Mouse (Mus musculus) E14TG2a.4 (cell line): ENCODE results near the gene Tubg2.
A peak's percentile ranks its signal among the peaks of the same experiment; 100 is the strongest.

Source experiments
- H3K27me3 ChIP-seq: 2 replicates; pipeline ENCODE4 v1.6.1; 2014; ENCODE audit warnings: low read length, control low read depth; ENCODE audit not compliant: insufficient read depth
- H3K36me3 ChIP-seq: 2 replicates; pipeline ENCODE4 v1.6.1; 2014; ENCODE audit warnings: low read length, control low read depth; ENCODE audit not compliant: insufficient read depth
- H3K4me1 ChIP-seq: replicated peaks from 2 replicates; pipeline ENCODE4 v1.6.1; 2014; ENCODE audit warnings: low read depth, low read length, control low read depth
- H3K4me3 ChIP-seq: replicated peaks from 2 replicates; pipeline ENCODE4 v1.5.1; 2014; ENCODE audit warnings: mild to moderate bottlenecking, low read length
- H3K9me3 ChIP-seq: 2 replicates; pipeline ENCODE4 v1.6.1; 2014; ENCODE audit warnings: low read length, control low read depth
- CTCF ChIP-seq: conservative IDR thresholded peaks from 2 replicates; pipeline ENCODE4 v1.5.1; 2014; ENCODE audit warnings: low read length
- NANOG ChIP-seq: IDR thresholded peaks from 2 replicates; pipeline ENCODE4 v1.6.1; 2014; ENCODE audit warnings: borderline replicate concordance, low read length, mixed read lengths
- POU5F1 ChIP-seq: IDR thresholded peaks from 2 replicates; pipeline ENCODE4 v1.6.1; 2014; ENCODE audit warnings: low read length, borderline replicate concordance

Tubg2 gene

GRCm38 (mm10) chr11:101187541-101187940 is 31.8 kb downstream of the Tubg2 start:
- Histone ChIP-seq H3K36me3 (peaks cover 7% of the 10 kb centered on the region), H3K27me3 (peaks cover 22% of the 10 kb centered on the region), H3K4me3 (no peak overlapping the region), H3K9me3 (no peaks in the 10 kb centered on the region), H3K4me1 (peaks cover 43% of the 10 kb centered on the region)
- no peak for TF ChIP-seq POU5F1
- no peak for TF ChIP-seq CTCF

- Histone ChIP-seq H3K36me3 (peaks cover 15% of the 10 kb centered on the region), H3K9me3 (no peaks in the 10 kb centered on the region), H3K4me3 (no peak overlapping the region), H3K27me3 (peaks cover 15% of the 10 kb centered on the region), H3K4me1 (peaks cover 43% of the 10 kb centered on the region)
- TF ChIP-seq CTCF (no peak), POU5F1 (no peak)
Observed at GRCm38 (mm10) chr11:101188166-101188805, 32.6 kb downstream of the Tubg2 start.

GRCm38 (mm10) chr11:101189495-101190180 is 33.9 kb downstream of the Tubg2 start:
- H3K27me3 ChIP-seq, result peaks cover 7% of the 10 kb centered on the region
- peaks cover 43% of the 10 kb centered on the region for H3K4me1 ChIP-seq
- 0 out of 2 replicates have a peak overlapping the region, but pooled peaks have one; percentile 4 for H3K4me3 ChIP-seq
- H3K9me3 ChIP-seq, result no peaks in the 10 kb centered on the region
- H3K36me3 ChIP-seq, result peaks cover 28% of the 10 kb centered on the region
- TF ChIP-seq NANOG (no peak), POU5F1 (no peak)

- no peak for TF ChIP-seq NANOG
- TF ChIP-seq POU5F1, result no peak
- Histone ChIP-seq H3K36me3 (peaks cover 34% of the 10 kb centered on the region), H3K4me3 (0 out of 2 replicates have a peak overlapping the region, but pooled peaks have one; percentile 4), H3K9me3 (no peaks in the 10 kb centered on the region), H3K27me3 (0 out of 2 replicates have a peak, but pooled peaks cover under 1% of the 10 kb centered on the region), H3K4me1 (peaks cover 43% of the 10 kb centered on the region)
Observed at GRCm38 (mm10) chr11:101190181-101190912, 34.6 kb downstream of the Tubg2 start.

- Histone ChIP-seq H3K27me3 (no peaks in the 10 kb centered on the region), H3K36me3 (peaks cover 43% of the 10 kb centered on the region), H3K9me3 (no peaks in the 10 kb centered on the region), H3K4me1 (peaks cover 43% of the 10 kb centered on the region), H3K4me3 (peak overlapping the region; percentile 10; the same call in 1 of the 2 replicates)
- TF ChIP-seq POU5F1, result no peak
- TF ChIP-seq NANOG, result no peak
- no peak for TF ChIP-seq CTCF
Observed at GRCm38 (mm10) chr11:101190913-101191907, 35.5 kb downstream of the Tubg2 start.

GRCm38 (mm10) chr11:101191919-101192470 is 36.3 kb downstream of the Tubg2 start:
- Histone ChIP-seq H3K4me1 (peaks cover 43% of the 10 kb centered on the region), H3K27me3 (no peaks in the 10 kb centered on the region), H3K36me3 (peaks cover 51% of the 10 kb centered on the region), H3K9me3 (no peaks in the 10 kb centered on the region), H3K4me3 (no peak overlapping the region)
- TF ChIP-seq POU5F1 (no peak), NANOG (no peak), CTCF (no peak)

- no peak for TF ChIP-seq POU5F1
- TF ChIP-seq CTCF, result no peak
- TF ChIP-seq NANOG, result no peak
Observed at GRCm38 (mm10) chr11:101192646-101193045, 36.9 kb downstream of the Tubg2 start.

More at GRCm38 (mm10) chr11:101192646-101193045, 36.9 kb downstream of the Tubg2 start:
- Histone ChIP-seq H3K27me3 (no peaks in the 10 kb centered on the region), H3K4me1 (peaks cover 48% of the 10 kb centered on the region), H3K4me3 (no peak overlapping the region), H3K36me3 (peaks cover 55% of the 10 kb centered on the region), H3K9me3 (no peaks in the 10 kb centered on the region)
